Mouse (Mus musculus): ENCODE results near the gene Gm6408.

- TF ChIP-seq CTCF (IDR thresholded peaks at IDR 0.05; ENCODE audit: low read depth): no peak
- no peak for TF ChIP-seq EP300 (IDR thresholded peaks at IDR 0.05; ENCODE audit: low read depth)
Measured at GRCm38 (mm10) chr5:146453556-146453955, 28.2 kb upstream of the Gm6408 start.
